Mouse (Mus musculus): ENCODE results near the gene Tnk2. TPM values are rescaled to one million over a fixed set of nuclear protein-coding genes. Genes with fewer than 3 reads are reported as not detected.

Gene Tnk2
- 66.5 TPM for total RNA-seq (2023)

DNA sequence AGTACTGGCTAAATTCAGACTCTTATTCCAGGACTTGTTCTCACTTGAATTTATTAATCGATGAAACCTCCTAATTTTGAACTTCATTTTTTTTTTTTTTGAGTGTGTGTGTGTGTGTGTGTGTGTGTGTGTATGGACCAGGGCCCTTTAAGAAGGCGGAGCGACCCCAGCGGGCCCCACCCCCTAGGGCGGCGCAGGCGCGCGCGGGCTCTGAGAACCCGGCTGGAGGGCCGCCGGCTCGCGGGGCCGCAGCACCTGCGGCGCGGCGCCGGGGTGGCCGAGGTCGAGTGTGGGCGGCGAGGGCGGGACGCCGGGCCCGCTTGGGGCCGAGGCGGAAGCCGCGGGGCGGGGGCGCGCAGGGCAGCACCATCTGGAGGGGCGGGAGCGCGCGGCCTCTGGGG, at the start of gene Tnk2:
Gene Tnk2, plus strand, starts transcription at position 214 of the 401 bp plus-strand sequence.

DNA sequence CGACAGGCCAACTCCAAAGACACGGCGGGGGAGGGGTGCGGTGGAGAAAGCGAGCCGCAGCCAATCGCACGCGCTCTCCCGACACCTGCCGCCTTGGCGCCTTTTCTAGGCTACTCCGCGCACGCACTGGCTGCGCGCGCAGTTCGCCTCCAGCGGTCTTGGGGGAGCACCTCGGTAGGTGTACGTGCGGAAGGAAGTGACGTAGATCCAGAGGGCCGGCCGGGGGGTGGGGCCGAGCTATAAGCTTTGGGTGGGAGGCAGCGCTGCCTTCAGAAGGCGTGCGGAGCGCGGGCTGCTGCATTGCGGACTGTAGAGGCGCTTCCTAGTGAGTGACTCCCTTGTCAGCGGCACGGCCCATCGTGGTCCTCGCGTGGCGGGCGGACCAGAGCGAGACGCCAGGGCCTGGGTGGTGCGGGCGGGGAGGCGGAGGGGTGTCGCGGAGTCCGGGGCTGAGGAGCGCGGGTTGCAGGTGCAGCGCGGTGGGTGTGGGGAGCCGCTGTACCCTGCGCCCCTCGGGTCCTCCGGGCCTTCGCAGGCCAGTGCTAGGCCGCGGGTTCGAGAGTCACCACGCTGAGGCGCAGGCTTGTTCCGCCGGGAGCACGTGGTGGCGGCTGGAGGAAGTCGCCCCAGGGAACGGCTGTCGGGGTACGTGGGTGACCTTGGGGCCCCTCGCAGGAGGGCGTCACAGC, 34.8 kb upstream of the Tnk2 start, which contains the start of gene Tfrc:
Gene Tfrc, plus strand, starts transcription at position 209 of the 689 bp plus-strand sequence.

Other genes with a start within 250 kb of the Tnk2 start
- not detected for gene Tm4sf19, start 243.4 kb upstream of the Tnk2 start, total RNA-seq (2023)
- 0.97 TPM for gene Tctex1d2, start 224.2 kb upstream of the Tnk2 start, total RNA-seq (2023)
- gene Pcyt1a, start 213.0 kb upstream of the Tnk2 start, total RNA-seq (2023), result 32.7 TPM
- not detected for gene Slc51a, start 156.0 kb upstream of the Tnk2 start, total RNA-seq (2023)
- gene Zdhhc19, start 147.6 kb upstream of the Tnk2 start, total RNA-seq (2023), result not detected
- 69.4 TPM for gene Tfrc, start 35.0 kb upstream of the Tnk2 start, total RNA-seq (2023)
- not detected for gene Muc4, start 92.0 kb downstream of the Tnk2 start, total RNA-seq (2023)
- gene Muc20, start 153.6 kb downstream of the Tnk2 start, total RNA-seq (2023), result not detected
- gene Smbd1, start 166.6 kb downstream of the Tnk2 start, total RNA-seq (2023), result not detected
- gene Fyttd1, start 233.6 kb downstream of the Tnk2 start, total RNA-seq (2023), result 66.5 TPM
- gene Rubcn, start 233.9 kb downstream of the Tnk2 start, total RNA-seq (2023), result 21.1 TPM

Measured in CD4-positive naive resting alpha-beta T cell, adult 76 days (primary cell).